Mouse (Mus musculus): ENCODE results near the gene Fbxw2. TPM values are rescaled to one million over a fixed set of nuclear protein-coding genes. Genes with fewer than 3 reads are reported as not detected.
A peak's percentile ranks its signal among the peaks of the same experiment; 100 is the strongest.
"Not testable (repeated sequence)": the region's sequence is repeated elsewhere in the genome, so short reads cannot be mapped to it uniquely, and the experiment has no call there.

Gene Fbxw2
- total RNA-seq, 2 experiments from 2014 or later = 52.5 to 53.2 TPM

DNA sequence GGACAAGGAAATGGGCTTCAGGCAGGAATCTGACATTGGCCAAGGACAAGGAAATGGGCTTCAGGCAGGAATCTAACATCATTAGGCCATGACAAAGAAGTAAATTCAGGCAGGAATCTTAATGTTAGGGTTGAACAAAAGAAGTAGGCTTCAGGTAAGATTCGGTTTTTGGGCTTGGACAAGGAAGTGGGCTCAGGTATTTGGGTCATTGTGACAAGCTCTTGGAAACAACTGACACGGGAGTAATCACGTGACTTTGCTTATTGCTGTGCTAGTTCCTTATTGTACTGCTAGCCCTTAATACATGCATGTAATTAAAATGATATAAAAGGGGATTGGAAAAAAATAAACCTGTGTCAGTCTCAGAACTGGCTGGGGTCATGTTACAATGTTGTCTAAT is 9.6 kb upstream of the Fbxw2 start:
- no peak for TF ChIP-seq CTCF (IDR thresholded peaks at IDR 0.05)
- Histone ChIP-seq H3K27ac (no peak overlapping the region), H3K4me3 (no peak overlapping the region)
- intact Hi-C loops (cut with DNase I) = no loop called here
- no peak for DNase-seq

DNA sequence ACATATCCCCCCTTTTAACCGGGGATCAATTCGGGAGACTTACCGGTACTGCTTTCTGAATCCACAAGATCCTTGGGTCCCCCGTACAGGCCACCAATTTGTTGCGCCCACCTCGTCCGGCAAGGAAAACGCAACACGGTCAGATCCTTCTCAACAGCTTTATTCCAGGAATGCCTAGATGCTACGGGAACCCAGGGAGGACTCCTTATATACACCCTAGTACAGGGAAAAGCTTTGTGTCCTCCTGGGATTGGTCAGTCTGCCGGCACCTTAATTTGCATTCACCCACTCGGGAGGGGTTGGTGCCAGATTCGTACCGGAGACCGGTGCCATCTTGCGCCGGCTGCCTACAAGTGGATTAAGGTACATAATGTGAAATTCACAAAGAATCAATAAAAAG is 7.5 kb upstream of the Fbxw2 start:
- TF ChIP-seq CTCF (IDR thresholded peaks at IDR 0.05) = no peak
- Histone ChIP-seq H3K27ac (no peak overlapping the region), H3K4me3 (no peak overlapping the region)
- no peak for DNase-seq
- intact Hi-C loops (cut with DNase I) = no loop called here

DNA sequence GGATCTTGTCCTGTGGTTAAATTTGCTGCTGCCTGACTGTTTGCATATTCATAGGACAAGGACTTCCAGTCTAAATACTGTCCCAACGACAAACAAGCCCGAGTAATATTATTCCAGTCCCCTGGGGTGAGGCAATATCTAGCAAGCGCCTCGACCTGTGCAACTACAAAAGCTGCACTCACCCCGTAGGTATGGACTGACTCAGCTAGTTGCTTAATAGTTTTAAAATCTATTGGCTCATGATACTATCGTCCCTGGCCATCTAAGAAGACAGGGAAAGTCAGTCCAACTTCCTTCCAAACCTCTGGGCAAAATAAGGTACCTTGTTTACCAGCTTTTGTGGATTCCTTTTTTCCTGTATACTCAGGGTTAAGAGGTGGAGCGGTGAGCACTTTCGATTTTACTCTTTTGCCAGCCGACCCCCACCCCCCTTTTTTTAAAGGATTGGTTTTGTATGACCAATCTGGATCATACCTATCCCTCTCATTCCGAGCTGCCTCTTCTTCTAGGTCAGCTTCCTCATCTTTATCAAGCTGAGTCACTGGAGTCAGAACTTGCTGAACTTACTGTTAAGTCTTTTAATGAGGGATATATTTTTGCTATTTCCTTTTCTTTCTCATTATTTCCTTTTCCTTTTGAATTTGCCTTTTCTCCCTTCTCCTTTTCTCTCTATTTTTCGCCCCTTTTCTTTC is 6.8 kb upstream of the Fbxw2 start, which contains the start of gene Gm34653:
Gene Gm34653 (plus strand): TSS at position 242 of the 692 bp plus-strand sequence.
- H3K27ac ChIP-seq; H3K4me3 ChIP-seq; DNase-seq; intact Hi-C loops (cut with DNase I): not testable (repeated sequence)

DNA sequence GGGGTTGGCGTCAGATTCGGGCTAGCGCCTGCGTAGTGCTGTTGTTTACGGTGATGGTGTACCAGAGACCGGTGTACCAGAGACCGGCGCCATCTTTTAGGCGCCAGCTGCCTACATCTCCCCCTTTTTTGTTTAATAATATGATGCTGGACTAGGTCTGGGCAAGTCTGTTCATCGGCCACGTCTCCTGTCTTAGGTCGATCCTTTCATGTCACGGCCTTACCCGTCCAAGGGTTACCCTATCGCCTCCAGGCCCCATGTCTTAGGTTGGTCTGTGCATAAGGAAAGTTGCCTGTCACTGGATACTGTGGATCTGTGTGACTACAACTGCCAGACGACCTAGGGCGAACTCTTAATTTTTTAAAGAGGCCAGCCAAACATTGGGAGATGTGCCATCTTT is 4.0 kb upstream of the Fbxw2 start:
- H3K27ac ChIP-seq; intact Hi-C loops (cut with DNase I); H3K4me3 ChIP-seq; DNase-seq: not testable (repeated sequence)

DNA sequence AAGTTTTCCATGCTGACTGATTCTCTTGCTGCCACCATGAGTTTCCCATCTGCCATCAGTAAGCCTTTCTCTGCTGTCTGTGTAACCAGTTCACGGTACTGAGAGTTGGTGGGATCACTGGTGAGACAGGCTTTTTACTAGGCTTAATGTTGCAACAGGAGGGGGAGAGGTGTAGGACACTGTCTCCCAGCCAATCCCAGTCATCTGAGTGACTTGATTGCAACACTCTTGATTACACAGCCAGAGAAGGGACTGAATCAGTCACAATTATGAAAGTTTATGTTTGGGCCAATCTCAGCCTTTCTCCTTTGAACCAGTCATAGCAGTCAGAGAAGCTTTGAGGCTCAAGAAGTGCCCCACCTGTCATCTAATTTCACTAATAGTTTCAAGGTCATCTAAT is 1.9 kb upstream of the Fbxw2 start:
- H3K4me3 ChIP-seq = no peak overlapping the region
- intact Hi-C loops (cut with DNase I) = no loop called here
- DNase-seq = no peak
- no peak overlapping the region for H3K27ac ChIP-seq
- no peak for TF ChIP-seq CTCF (IDR thresholded peaks at IDR 0.05)

DNA sequence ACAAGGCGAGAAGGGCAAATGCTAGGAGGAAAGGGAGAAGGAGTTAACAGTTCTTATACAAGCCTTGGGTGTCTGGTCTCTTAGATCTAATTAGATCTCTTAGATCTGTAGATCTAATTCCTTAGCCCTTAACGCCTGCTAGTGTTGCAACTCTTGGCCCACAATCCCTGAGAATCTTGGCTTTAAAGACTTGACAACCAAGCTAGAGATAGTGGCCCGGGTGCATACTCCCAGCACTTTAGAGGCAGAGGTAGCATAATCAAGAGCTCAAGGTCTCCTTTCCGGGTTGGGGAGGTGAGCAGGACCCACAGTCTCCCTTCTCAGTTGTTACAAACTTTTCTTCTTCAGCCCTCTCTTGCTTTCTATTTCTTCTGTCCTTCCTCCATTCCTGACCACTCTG is 1.5 kb upstream of the Fbxw2 start:
- no peak overlapping the region for H3K27ac ChIP-seq
- no peak for DNase-seq
- intact Hi-C loops (cut with DNase I) = loop anchor here (2.0 kb wide), 1 partner anchor 43 kb away; no protein-coding TSS in a partner anchor
- H3K4me3 ChIP-seq = no peak overlapping the region
- no peak for TF ChIP-seq CTCF (IDR thresholded peaks at IDR 0.05)

DNA sequence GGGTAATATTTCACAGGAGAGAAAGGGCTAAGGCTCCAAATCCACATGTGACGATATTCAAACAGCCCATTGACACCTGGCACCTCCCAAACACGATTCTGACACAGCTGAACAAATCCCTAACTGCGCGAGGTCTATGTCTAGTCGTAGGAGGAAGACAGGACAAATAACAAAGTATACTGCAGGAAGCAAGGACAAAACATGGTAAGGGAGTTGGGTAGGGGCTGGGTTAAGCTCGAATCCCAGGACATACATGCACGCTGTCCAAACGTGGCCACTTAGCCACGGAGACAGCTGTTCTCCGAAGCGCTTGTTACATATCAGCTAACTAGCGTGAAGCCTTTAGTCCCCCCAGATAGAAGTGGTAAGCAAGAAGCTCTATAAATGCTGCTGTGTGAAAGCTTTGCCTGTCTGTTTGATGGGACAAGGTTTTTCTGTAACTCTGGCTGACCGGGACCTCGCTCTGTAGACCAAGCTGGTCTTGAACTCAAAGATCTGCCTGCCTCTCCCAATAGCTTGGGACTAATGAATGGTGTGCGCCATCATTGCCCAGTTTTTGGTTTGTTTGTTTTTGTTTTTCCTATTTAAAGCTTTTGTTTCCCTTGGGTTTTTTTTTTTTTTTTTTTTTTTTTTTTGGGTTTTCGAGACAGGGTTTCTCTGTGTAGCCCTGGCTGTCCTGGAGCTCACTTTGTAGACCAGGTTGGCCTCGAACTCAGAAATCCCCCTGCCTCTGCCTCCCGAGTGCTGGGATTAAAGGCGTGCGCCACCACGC is 535 bp upstream of the Fbxw2 start:
- H3K27ac ChIP-seq = peak overlapping the region; percentile 91
- intact Hi-C loops (cut with DNase I) = loop anchor here (2.0 kb wide), 1 partner anchor 44 kb away; no protein-coding TSS in a partner anchor

DNA sequence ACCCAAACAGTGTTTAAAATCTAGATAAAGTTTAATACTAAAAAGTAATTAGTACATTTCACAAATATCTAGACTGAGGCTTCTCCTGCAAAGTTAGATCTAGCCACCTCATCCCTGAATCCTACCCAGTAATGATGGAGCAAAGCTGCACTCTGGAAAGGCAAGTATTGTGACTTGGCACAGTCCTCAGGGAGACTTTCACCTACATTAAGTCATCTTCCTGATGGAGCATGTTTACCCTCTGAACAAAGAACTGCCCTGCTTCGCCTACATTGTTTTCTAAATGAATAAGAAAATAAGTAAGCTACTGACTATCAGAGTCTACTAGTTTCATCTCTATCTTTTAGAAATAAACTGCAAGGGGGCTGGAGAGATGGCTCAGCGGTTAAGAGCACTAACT is 7.6 kb downstream of the Fbxw2 start:
- TF ChIP-seq CTCF (IDR thresholded peaks at IDR 0.05) = no peak
- Histone ChIP-seq H3K27ac (no peak overlapping the region), H3K4me3 (no peak overlapping the region)
- no peak for DNase-seq
- intact Hi-C loops (cut with DNase I) = no loop called here

More for the DNA sequence above, 535 bp upstream of the Fbxw2 start:
- H3K4me3 ChIP-seq = peak overlapping the region; percentile 87
- no peak for DNase-seq
- no peak for TF ChIP-seq CTCF (IDR thresholded peaks at IDR 0.05)

DNA sequence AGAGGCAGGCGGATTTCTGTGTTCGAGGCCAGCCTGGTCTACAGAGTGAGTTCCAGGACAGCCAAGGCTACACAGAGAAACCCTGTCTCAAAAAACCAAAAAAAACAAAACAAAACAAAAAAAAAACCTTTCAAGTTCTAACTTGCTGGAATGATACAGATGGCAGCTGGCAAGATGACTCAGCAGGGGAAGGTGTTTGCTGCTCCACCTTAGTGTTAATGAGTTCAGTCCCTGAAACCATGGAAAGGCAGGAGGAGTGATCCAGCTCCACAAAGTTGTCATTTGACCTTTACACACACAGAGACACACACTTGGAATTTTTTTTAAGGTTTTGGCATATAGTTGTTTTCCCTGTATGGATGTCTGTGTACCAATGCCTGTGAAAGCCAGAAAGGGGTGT is 10.2 kb downstream of the Fbxw2 start:
- H3K4me3 ChIP-seq; DNase-seq; intact Hi-C loops (cut with DNase I); H3K27ac ChIP-seq: not testable (repeated sequence)

DNA sequence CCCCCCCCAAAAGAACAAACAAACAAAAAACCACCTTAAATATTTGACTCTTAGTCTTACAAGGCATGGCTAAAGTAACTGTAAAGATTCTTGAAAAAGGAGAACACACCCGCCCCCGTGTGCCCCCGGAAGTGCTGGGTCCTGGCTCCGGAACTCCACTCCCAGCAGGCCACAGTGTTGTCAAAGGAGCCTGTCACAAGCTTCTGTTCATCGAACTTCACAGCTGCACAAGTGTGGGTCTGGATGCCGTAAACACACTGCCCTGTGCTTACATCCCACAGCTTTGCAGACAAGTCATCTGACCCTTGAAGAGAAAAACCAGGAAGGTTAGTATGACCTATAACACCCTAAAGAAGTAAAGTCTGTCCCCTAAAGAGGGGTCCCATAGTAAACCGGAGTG is 13.4 kb downstream of the Fbxw2 start:
- DNase-seq = no peak
- TF ChIP-seq CTCF (IDR thresholded peaks at IDR 0.05) = no peak
- H3K27ac ChIP-seq = no peak overlapping the region
- intact Hi-C loops (cut with DNase I) = no loop called here
- H3K4me3 ChIP-seq = no peak overlapping the region

DNA sequence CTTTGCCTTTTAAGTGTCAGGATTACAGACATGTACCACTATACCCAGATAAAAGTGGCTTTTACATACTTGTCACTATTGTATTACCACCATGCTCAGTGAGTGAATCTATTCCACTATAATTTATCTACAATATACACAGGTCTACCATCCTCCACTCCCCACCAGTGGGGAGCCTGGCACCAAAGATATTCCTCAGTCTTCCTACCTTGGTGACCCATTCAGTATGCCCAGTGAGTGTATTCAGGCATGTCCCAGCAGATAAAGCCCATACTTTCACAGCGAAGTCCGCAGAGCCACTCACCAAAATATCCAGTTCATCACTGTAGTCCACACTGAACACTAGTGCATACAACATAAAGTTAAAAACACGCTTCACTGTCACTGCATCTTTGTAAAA is 15.3 kb downstream of the Fbxw2 start:
- no peak overlapping the region for H3K27ac ChIP-seq
- no peak for DNase-seq
- H3K4me3 ChIP-seq = no peak overlapping the region
- TF ChIP-seq CTCF (IDR thresholded peaks at IDR 0.05) = no peak
- intact Hi-C loops (cut with DNase I) = no loop called here

DNA sequence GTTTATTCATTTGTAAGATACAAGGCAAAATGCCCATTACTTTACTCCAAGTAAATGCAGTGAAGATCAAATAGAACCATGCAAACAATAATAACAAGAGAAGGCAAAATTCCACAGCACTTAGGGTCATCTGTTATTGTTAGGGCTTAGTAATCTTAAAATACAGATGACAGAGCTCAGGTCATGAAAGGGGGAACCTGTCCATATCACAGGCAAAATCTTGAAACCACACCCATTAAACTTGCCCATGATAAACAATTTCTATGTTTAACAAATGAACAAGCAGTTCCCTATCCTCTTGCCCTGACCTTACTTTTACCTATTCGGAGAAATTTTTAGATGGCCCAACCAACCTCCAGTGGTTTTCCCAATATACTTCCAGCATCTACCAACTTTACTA is 16.5 kb downstream of the Fbxw2 start:
- Histone ChIP-seq H3K4me3 (no peak overlapping the region), H3K27ac (no peak overlapping the region)
- no peak for TF ChIP-seq CTCF (IDR thresholded peaks at IDR 0.05)
- no peak for DNase-seq
- intact Hi-C loops (cut with DNase I) = no loop called here

DNA sequence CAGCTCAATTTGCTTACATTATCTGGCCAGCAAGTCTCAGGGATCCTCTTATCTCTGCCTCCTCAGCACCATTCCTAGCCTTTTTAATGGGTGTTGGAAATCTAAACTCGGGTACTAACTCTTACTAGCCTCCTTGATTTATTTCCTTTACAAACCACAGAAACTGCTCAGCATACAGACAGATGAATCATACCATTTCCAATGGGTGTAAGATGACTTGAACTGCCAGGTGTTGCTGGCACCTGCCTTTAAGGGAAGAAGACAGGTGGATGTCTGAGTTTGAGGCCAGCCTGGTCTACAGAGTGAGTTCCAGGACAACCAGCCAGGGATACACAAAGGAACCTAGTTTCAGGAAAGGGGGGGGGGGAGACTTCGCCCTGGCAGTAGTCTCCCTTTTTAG is 18.1 kb downstream of the Fbxw2 start:
- intact Hi-C loops (cut with DNase I) = no loop called here
- Histone ChIP-seq H3K27ac (no peak overlapping the region), H3K4me3 (no peak overlapping the region)
- DNase-seq = no peak
- TF ChIP-seq CTCF (IDR thresholded peaks at IDR 0.05) = no peak
